Mouse (Mus musculus): ENCODE measurements around the gene Cux2.

GRCm38 (mm10) chr5:121976331-121976730 lies 73.6 kb downstream of the Cux2 start:
- TF ChIP-seq CTCF (IDR thresholded peaks at IDR 0.05; ENCODE audit: insufficient read depth, low read length) (no peak), POLR2A (IDR thresholded peaks at IDR 0.05; ENCODE audit: borderline replicate concordance, extremely low read depth, low read depth, low read length) (no peak)
